Mouse (Mus musculus): ENCODE data around the gene Gm11172.
A peak's percentile ranks its signal among the peaks of the same experiment; 100 is the strongest.
"Not testable (repeated sequence)": the region's sequence is repeated elsewhere in the genome, so short reads cannot be mapped to it uniquely, and the experiment has no call there.

The Gm11172 gene

DNA sequence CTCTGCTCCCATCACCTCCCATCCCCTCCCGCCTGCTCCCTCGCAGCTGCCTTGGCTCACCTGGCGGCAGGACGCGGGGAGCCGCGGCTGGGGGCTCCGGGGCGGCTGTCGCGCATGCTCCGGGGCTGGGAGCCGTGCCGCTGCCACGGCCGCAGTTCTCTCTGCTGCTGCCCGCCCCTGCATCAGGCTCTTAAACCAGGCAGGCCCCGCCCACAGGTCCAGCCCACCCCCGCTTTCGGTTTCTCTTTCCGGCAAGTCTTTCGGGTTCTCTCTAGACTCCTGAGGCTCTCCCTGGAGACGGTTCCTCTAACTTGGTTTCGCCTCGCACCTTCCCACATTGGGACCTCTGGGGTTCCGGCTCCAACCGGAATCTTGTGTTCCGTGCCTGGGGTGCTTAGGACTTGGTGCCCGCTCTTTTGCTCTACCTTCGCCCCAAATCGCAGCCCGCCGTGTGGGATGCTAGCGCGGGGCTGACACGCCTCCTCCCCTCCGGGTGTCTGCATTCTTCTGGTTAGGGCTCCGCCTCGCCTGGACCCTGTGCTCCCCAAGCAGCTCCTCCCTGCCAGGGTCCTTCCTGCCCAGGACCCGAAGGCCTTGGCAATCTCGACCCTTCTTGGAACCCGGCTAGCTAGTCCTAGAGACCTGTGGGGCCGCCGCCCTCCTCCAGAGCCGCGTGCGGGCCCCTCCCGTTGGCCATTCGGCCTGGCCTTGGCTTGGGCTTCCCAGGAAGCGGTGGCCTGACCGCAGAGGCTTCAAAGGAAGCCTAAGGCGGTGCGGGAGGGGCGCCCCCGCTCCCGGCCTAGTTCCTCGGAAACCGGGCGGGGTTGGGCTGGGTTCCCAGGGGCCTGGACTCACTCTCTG is 27.1 kb upstream of the Gm11172 start, which contains the start of gene Socs1:
TSS of gene Socs1 (minus strand) at position 166 of the 861 bp plus-strand sequence.
- DNase-seq, result peak; percentile 92 to 94

DNA sequence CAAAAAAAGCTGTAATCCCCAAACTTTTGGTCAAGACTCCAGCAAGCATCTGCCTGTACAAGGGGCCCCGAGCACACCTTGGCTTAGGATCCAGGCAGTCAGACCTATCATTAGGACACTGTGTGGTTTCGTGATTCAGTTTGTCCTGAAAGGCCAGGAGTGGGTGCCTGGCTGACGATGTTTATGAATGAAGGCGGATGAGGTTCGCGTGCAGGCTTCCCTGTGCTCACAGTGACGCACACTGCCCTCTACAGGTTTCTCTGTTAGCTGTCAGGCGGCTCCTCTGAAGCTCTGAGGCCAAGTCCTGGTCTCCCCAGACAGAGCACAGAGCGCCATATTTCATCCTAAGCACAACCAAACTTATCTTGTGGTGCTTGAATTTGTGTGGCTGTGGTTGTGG is 26.4 kb upstream of the Gm11172 start:
- DNase-seq, result peak; percentile 90

GRCm38 (mm10) chr16:10786782-10787547 is 25.8 kb upstream of the Gm11172 start:
- no peak for DNase-seq

- DNase-seq, result no peak
Measured at GRCm38 (mm10) chr16:10787548-10788058, 25.1 kb upstream of the Gm11172 start.

GRCm38 (mm10) chr16:10788271-10788670 is 24.4 kb upstream of the Gm11172 start, which contains the start of gene Tnp2:
Gene Tnp2, minus strand, starts transcription at chr16:10788660.
- DNase-seq, result no peak

GRCm38 (mm10) chr16:10788866-10789265 is 23.8 kb upstream of the Gm11172 start:
- no peak for DNase-seq

DNA sequence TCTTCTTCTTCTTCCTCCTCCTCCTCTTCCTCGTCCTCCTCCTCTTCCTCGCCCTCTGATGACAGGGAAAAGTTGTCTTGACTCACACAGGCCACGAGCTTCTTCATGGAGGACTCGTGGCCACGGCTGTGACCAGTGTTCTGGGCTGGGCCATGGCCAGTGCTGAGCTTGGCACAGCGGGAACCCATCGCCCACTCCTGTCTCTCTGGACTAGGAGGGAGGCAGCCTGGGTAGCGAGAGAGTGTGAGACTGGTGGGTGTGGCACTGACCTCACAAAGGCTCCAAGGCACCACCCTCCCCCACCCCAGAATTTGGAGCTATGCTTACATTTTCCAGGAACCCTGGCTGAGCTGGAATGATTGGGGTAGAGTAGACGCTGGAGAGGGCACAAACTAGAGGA is 22.0 kb upstream of the Gm11172 start, which contains the start of gene Prm3:
TSS of gene Prm3 (minus strand) at position 213 of the 400 bp plus-strand sequence.
- DNase-seq, result no peak

DNA sequence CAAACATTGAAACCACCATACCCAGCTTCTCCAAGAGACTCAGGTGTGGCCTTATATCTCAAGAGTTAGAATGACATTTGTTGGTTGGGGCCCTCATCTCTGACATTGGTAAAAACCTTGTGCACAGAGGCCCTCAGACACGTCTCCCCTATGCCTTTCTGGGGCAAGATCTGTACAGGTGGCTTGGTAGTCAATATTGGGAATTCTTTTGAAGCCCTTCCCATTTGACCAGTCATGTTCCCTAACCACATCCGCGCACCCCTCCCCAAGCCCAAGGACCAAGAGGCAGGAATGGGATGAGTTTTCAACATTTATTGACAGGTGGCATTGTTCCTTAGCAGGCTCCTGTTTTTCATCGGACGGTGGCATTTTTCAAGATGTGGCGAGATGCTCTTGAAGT is 16.7 kb upstream of the Gm11172 start, which contains the start of gene Prm2:
TSS of gene Prm2 (minus strand) at position 101 of the 400 bp plus-strand sequence.
- DNase-seq, result no peak

DNA sequence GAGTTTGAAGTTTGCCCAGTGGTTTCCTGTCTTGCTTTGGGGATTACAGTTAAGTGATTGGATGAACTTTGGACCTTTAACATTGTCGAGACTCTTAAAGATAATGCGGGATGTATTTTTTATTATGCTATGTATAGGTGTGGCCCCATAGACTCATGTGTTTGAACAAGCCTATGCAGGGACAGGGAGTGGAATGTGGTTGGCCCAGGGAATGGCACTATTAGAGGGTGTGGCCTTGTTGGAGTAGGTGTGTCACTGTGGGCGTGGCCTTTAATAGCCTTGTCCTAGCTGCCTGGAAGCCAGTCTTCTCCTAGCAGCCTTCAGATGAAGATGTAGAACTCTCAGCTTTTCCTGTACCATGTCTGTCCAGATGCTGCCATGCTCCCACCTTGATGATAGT is 10.3 kb upstream of the Gm11172 start:
- not testable (repeated sequence) for DNase-seq

- DNase-seq, result no peak
Measured at GRCm38 (mm10) chr16:10805789-10806527, 6.8 kb upstream of the Gm11172 start, which contains the start of gene Prm1. Gene Prm1, minus strand, starts transcription at chr16:10805839.

DNA sequence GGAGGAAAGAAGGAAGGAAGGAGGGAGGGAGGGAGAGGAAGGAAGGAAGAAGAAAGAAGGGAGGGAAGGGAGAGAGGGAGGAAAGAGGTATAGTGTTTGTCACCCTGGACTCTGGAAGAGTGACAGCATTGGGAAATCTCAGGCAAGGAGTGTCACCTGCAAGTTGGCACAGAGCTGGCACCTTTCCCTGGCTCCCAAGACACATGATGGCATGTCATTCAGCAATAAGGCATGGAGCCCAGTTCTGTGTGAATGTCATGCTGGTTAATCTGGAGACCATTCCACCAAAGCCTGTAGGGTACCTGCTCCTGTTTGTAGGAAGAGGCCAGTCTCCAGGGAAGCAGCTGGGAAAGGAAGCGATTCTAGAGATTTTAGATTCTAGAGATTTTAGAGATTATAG is 2.3 kb upstream of the Gm11172 start:
- no peak for DNase-seq

- no peak for DNase-seq
Measured at GRCm38 (mm10) chr16:10813726-10814125, 1.0 kb downstream of the Gm11172 start.

DNA sequence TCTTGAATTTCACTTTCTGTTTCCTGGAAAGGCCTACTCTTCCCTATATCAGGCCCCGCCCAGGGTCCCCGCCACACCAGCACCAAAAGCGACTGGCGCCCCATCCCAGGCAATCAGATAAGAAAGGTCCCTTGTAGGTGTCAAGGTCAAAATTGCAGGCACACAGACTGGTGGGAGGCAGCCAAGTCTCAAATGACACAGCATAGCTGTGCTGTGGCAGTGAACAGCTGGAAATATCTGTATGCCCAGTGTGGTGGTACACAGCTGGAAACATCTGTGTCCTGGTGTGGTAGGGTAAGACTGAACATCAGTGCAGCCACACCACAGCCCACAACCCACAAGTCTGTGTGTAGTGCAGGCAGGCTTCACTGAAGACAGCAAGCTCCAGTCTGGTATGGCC is 2.1 kb downstream of the Gm11172 start:
- DNase-seq, result no peak

DNA sequence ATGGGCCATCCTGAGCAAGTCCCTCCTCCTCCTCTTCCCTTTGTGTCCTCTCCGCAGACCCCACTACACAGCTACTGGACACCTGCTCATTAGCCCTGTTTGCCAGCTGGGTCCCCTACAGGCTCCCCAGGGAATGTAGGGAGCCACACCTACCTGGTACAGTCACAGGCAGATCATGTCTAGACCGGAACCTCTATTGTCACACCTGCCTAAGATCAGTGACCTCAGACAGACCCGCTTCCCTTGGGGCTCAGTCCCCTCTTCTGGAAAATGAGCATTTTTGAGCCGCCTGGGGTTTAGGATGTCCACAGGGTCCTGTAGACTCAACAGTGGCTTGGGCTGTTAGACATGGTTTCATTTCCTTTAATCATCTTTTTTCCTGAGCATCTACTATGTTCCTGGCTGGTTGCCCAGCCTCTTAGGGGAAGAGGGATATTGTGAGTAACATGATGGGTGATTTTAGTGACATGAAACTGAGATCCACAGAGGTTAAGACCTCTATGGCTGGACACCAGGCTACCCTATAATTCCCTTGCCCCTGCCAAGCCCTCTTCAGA is 5.9 kb downstream of the Gm11172 start:
- DNase-seq, result no peak

DNA sequence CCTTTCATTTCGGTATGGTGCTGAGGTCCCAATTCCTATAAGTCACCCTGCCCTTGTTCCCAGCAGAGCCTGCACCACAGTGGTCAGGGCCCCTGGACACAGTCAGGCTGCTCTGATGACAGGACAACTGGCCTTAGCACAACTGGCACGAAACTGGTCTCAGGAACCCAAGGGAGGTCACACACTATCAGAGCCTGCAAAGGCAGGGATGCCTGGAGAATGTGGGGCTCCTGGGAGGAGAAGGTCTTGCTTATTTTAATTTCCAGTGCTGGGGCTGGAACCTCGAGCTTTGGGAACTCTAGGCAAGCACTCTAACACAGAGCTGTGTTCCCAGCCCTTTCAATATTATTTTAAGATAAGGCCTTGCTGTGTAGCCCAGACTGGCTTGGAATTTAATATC is 7.3 kb downstream of the Gm11172 start:
- DNase-seq, result no peak

DNA sequence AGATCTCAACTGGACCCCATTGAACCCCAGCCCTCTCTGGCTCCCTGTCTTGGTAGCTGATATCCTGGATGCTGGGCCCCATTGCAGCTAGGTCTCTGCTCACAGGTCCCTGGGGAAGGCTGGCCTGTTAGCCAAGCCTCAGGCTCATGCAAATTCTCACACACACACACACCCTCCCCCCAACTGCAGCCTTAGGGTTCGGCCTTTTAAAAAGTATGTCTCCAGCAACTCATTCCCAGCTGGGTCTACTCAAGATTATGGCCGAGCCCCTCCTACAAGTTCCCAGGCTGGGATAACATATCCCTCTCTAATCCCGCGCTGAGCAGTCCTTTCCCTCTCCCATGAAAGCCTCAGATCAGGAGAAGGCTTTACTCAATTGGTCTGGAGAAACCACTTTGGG is 8.7 kb downstream of the Gm11172 start:
- no peak for DNase-seq

GRCm38 (mm10) chr16:10824536-10824935 is 11.8 kb downstream of the Gm11172 start:
- DNase-seq, result no peak

DNA sequence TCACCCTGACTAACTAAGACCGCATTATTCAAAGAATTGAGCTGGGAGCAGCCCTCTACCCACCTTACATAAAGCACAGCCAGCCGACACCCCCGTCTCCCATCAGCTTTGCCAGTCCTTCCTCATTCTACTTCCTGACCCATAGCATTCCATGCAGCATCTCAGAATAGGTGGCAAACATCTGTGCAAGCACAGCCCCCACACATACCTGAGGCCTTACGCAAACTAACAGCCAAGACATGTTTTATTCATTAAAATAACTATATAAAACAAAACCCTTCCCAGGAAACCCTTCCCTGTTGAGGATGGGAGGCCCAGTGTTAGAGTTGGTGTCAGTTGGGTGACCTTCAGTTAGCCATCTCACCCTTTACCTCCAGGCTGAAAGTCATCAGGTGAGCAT is 13.1 kb downstream of the Gm11172 start:
- DNase-seq, result no peak

GRCm38 (mm10) chr16:10827269-10827668 is 14.6 kb downstream of the Gm11172 start:
- no peak for DNase-seq

DNA sequence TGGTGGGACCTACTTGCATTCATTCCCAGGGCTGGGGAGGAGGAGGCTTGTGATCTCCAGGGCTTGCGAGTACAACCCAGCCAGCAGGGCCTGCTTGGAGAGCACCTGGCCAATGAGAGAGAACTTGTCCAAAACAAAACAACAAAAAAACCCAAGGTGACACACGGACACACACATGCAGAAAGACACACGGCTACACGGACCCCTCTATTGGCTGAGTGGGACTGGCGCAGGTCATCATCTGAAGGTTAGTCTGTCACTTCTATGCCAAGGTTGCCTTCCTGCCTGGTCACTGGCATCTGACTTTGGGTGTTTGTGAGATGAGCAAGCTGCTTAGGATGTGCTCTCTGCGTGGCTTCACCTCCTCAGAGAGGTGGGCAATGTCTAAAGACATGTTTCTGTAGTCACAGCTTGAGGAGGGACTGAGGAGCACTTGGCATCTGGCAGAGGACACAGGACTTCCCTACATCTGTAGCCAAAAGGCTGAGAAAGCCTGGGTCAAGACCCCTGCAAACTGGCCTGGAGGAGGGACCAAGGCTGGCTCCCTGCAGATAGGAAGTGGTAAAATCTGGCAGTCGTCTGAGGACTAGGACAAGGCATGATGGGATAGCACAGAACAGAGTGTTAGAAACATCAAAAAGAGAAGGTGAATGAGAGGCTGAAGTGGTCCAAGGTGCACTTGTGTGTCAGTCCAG is 15.2 kb downstream of the Gm11172 start:
- no peak for DNase-seq

- peak; percentile 33 to 64 for DNase-seq
Measured at GRCm38 (mm10) chr16:10828461-10828805, 15.7 kb downstream of the Gm11172 start.

GRCm38 (mm10) chr16:10834542-10834910 is 21.8 kb downstream of the Gm11172 start:
- no peak for DNase-seq
